Mouse (Mus musculus) thymus, adult 2 months (tissue): ENCODE data around the gene Ddit4l. TPM values are rescaled to one million over a fixed set of nuclear protein-coding genes. Genes with fewer than 3 reads are reported as not detected.
"Not testable (repeated sequence)": the region's sequence is repeated elsewhere in the genome, so short reads cannot be mapped to it uniquely, and the experiment has no call there.

Experiments used
- DNase-seq: peaks from one replicate; pipeline ENCODE4 v3.0.0; 2021
- H3K27ac ChIP-seq: fragments of 200-500 bp; 2 replicates; pipeline ENCODE4 v1.5.1; 2012; ENCODE audit warnings: low read length, control low read depth; ENCODE audit not compliant: control insufficient read depth, insufficient read depth
- H3K27me3 ChIP-seq: fragments of 200-500 bp; 2 replicates; pipeline ENCODE4 v1.6.1; 2012; ENCODE audit warnings: mild to moderate bottlenecking, low read length, moderate library complexity, mixed read lengths; ENCODE audit not compliant: control insufficient read depth, insufficient read depth
- H3K36me3 ChIP-seq: fragments of 200-500 bp; 2 replicates; pipeline ENCODE4 v1.6.1; 2012; ENCODE audit warnings: mild to moderate bottlenecking, low read length, moderate library complexity; ENCODE audit not compliant: control insufficient read depth, insufficient read depth
- H3K4me1 ChIP-seq: fragments of 200-500 bp; replicated peaks from 2 replicates; pipeline ENCODE4 v1.6.1; 2012; ENCODE audit warnings: low read length; ENCODE audit not compliant: control insufficient read depth, insufficient read depth
- H3K4me3 ChIP-seq: fragments of 200-500 bp; 2 replicates; pipeline ENCODE4 v1.5.1; 2012; ENCODE audit warnings: mild to moderate bottlenecking, low read length, control low read depth, moderate library complexity; ENCODE audit not compliant: control insufficient read depth, insufficient read depth
- CTCF ChIP-seq: fragments of 200-500 bp; IDR thresholded peaks from 2 replicates; pipeline ENCODE4 v1.5.1; 2012; ENCODE audit warnings: mild to moderate bottlenecking, control low read depth, low read length, moderate library complexity, borderline replicate concordance; ENCODE audit not compliant: control insufficient read depth, poor library complexity, insufficient read depth; ENCODE audit errors: extremely low read depth
- POLR2A ChIP-seq: fragments of 200-500 bp; IDR thresholded peaks from 2 replicates; pipeline ENCODE4 v1.6.1; 2012; ENCODE audit warnings: mild to moderate bottlenecking, low read length, control low read depth, moderate library complexity; ENCODE audit not compliant: control insufficient read depth, poor library complexity, insufficient read depth; ENCODE audit errors: extremely low read depth
- WGBS: fragments of 180-500 bp; shearing (Covaris S2); methylation state at CpG from one replicate; pipeline ENCODE4 v1.1.7; 2018; 5-methylcytosine and 5-hydroxymethylcytosine counted together
- polyA plus RNA-seq: library from polyadenylated mRNA; depleted of rRNA; stranded (reverse); fragments of >200 nt; gene quantifications from 2 replicates; pipeline ENCODE4 v1.2.3, GENCODE M21; 2012; rRNA removed

Gene Ddit4l
- polyA plus RNA-seq, result 0.71 and 1.4 TPM in 2 replicates

- H3K4me1 ChIP-seq, H3K4me3 ChIP-seq, H3K27me3 ChIP-seq, H3K36me3 ChIP-seq, H3K27ac ChIP-seq, DNase-seq: not testable (repeated sequence)
- WGBS, result 95% methylated on average over 3 of the region's 3 CpGs
Observed at GRCm38 (mm10) chr3:137621312-137621711, at the start of gene Ddit4l. TSS of gene Ddit4l (plus strand) at chr3:137621612.

GRCm38 (mm10) chr3:137576146-137576545 lies 45.3 kb upstream of the Ddit4l start:
- H3K4me3 ChIP-seq, result no peak overlapping the region
- no peaks in the 10 kb centered on the region for H3K36me3 ChIP-seq
- no peaks in the 10 kb centered on the region for H3K4me1 ChIP-seq
- 94% methylated on average over 4 of the region's 4 CpGs for WGBS
- no peak for TF ChIP-seq POLR2A
- H3K27ac ChIP-seq, result no peak overlapping the region
- no peak for DNase-seq
- no peaks in the 10 kb centered on the region for H3K27me3 ChIP-seq

GRCm38 (mm10) chr3:137586376-137586969 lies 34.9 kb upstream of the Ddit4l start:
- DNase-seq, result no peak

GRCm38 (mm10) chr3:137589811-137590210 lies 31.6 kb upstream of the Ddit4l start:
- Histone ChIP-seq H3K27ac (no peak overlapping the region), H3K4me3 (no peak overlapping the region), H3K36me3 (no peaks in the 10 kb centered on the region), H3K27me3 (no peaks in the 10 kb centered on the region), H3K4me1 (no peaks in the 10 kb centered on the region)
- DNase-seq, result no peak
- 88% methylated on average over 4 of the region's 4 CpGs for WGBS
- TF ChIP-seq POLR2A, result no peak
- TF ChIP-seq CTCF, result no peak

More at GRCm38 (mm10) chr3:137586376-137586969, 34.9 kb upstream of the Ddit4l start:
- no peaks in the 10 kb centered on the region for H3K4me1 ChIP-seq
- no peak overlapping the region for H3K27ac ChIP-seq
- WGBS, result 92% methylated on average over 5 of the region's 5 CpGs
- H3K27me3 ChIP-seq, result no peaks in the 10 kb centered on the region
- TF ChIP-seq CTCF (no peak), POLR2A (no peak)
- no peak overlapping the region for H3K4me3 ChIP-seq
- no peaks in the 10 kb centered on the region for H3K36me3 ChIP-seq

GRCm38 (mm10) chr3:137594332-137594905 lies 27.0 kb upstream of the Ddit4l start:
- DNase-seq, result no peak
- no peak for TF ChIP-seq POLR2A
- TF ChIP-seq CTCF, result no peak
- no peaks in the 10 kb centered on the region for H3K36me3 ChIP-seq
- H3K4me3 ChIP-seq, result no peak overlapping the region
- no peak overlapping the region for H3K27ac ChIP-seq
- WGBS, result 93% methylated on average over 4 of the region's 4 CpGs
- H3K27me3 ChIP-seq, result no peaks in the 10 kb centered on the region
- no peaks in the 10 kb centered on the region for H3K4me1 ChIP-seq

- no peaks in the 10 kb centered on the region for H3K4me1 ChIP-seq
- no peaks in the 10 kb centered on the region for H3K36me3 ChIP-seq
- TF ChIP-seq CTCF (no peak), POLR2A (no peak)
- no peak overlapping the region for H3K4me3 ChIP-seq
- DNase-seq, result no peak
- H3K27me3 ChIP-seq, result no peaks in the 10 kb centered on the region
- 98% methylated on average over 1 of the region's 1 CpGs for WGBS
- no peak overlapping the region for H3K27ac ChIP-seq
Observed at GRCm38 (mm10) chr3:137608918-137609435, 12.4 kb upstream of the Ddit4l start.

- Histone ChIP-seq H3K36me3 (no peaks in the 10 kb centered on the region), H3K27me3 (no peaks in the 10 kb centered on the region), H3K27ac (no peak overlapping the region), H3K4me1 (no peaks in the 10 kb centered on the region), H3K4me3 (no peak overlapping the region; the same call in 1 of the 2 replicates)
- no peak for TF ChIP-seq CTCF
- no peak for DNase-seq
- 6% methylated on average over 6 of the region's 6 CpGs for WGBS
Observed at GRCm38 (mm10) chr3:137610457-137611109, 10.8 kb upstream of the Ddit4l start.
